Mouse (Mus musculus) liver, postnatal 0 days (tissue): ENCODE data around the gene Nfatc4. TPM values are rescaled to one million over a fixed set of nuclear protein-coding genes. Genes with fewer than 3 reads are reported as not detected.

Experiments
- ATAC-seq: fragments of 200-750 bp; cut with Nextera tagmentation; 2 replicates; pipeline ENCODE4 v1.8.0; 2017; ENCODE audit warnings: mild to moderate bottlenecking, moderate library complexity
- DNase-seq: peaks from one replicate; pipeline ENCODE4 v3.0.0-alpha.2; 2016
- H3K27ac ChIP-seq: fragments of 300-500 bp; sonication (generic); 2 replicates; pipeline ENCODE4 v1.5.1; 2014; ENCODE audit warnings: antibody characterized with exemption, moderate library complexity, mild to moderate bottlenecking, low read depth
- H3K27me3 ChIP-seq: fragments of 300-500 bp; sonication (generic); 2 replicates; pipeline ENCODE4 v1.6.1; 2014; ENCODE audit warnings: low read length, control low read depth, mixed read lengths; ENCODE audit not compliant: insufficient read depth
- H3K36me3 ChIP-seq: fragments of 300-500 bp; sonication (generic); replicated peaks from 2 replicates; pipeline ENCODE4 v1.6.1; 2014; ENCODE audit warnings: mild to moderate bottlenecking, control low read depth, low read length, moderate library complexity, mixed read lengths; ENCODE audit not compliant: insufficient read depth
- H3K4me1 ChIP-seq: fragments of 300-500 bp; sonication (generic); 2 replicates; pipeline ENCODE4 v1.6.1; 2014; ENCODE audit warnings: antibody characterized with exemption, mild to moderate bottlenecking, control low read depth; ENCODE audit not compliant: insufficient read depth
- H3K4me2 ChIP-seq: fragments of 300-500 bp; sonication (generic); 2 replicates; pipeline ENCODE4 v1.6.1; 2014; ENCODE audit warnings: low read depth, mild to moderate bottlenecking, low read length, moderate library complexity, mixed read lengths
- H3K4me3 ChIP-seq: fragments of 300-500 bp; sonication (generic); 2 replicates; pipeline ENCODE4 v1.5.1; 2014; ENCODE audit warnings: low read depth, low read length
- H3K9ac ChIP-seq: fragments of 300-500 bp; sonication (generic); replicated peaks from 2 replicates; pipeline ENCODE4 v1.6.1; 2014; ENCODE audit warnings: mild to moderate bottlenecking, moderate library complexity
- H3K9me3 ChIP-seq: fragments of 300-500 bp; sonication (generic); 2 replicates; pipeline ENCODE4 v1.6.1; 2016; ENCODE audit warnings: mild to moderate bottlenecking, control low read depth, low read length, mixed read lengths
- CTCF ChIP-seq: sonication (generic); IDR thresholded peaks from 2 replicates; pipeline ENCODE4 v1.5.1; 2016; ENCODE audit warnings: antibody characterized with exemption, low read depth
- EP300 ChIP-seq: IDR thresholded peaks from 2 replicates; pipeline ENCODE4 v1.6.1; 2016; ENCODE audit warnings: antibody characterized with exemption, low read depth, mild to moderate bottlenecking
- WGBS: fragments of 180-500 bp; shearing (Covaris S2); extraction: QIAGEN DNeasy Blood & Tissue Kit; methylation state at CpG from one replicate; pipeline ENCODE4 v1.1.7; 2014; ENCODE audit not compliant: insufficient replicate concordance; 5-methylcytosine and 5-hydroxymethylcytosine counted together
- polyA plus RNA-seq: library from polyadenylated mRNA; unstranded; fragments of >200 nt; fragmentation: Nextera tagmentation; extraction: Ambion mirVana; gene quantifications from 2 replicates; pipeline ENCODE4 v1.2.1, GENCODE M21; 2015

The Nfatc4 gene
- polyA plus RNA-seq, 1 experiment from 2014 or later, result 0.41 TPM

- H3K27me3 ChIP-seq, result no peaks in the 10 kb centered on the region
- H3K4me3 ChIP-seq, result peak overlapping the region; percentile 38
- H3K9ac ChIP-seq, result no peak overlapping the region
- TF ChIP-seq CTCF (no peak), EP300 (no peak)
- no peaks in the 10 kb centered on the region for H3K4me1 ChIP-seq
- no peaks in the 10 kb centered on the region for H3K36me3 ChIP-seq
- H3K9me3 ChIP-seq, result no peaks in the 10 kb centered on the region
- peak; percentile 42 for DNase-seq
- 34% methylated on average over 17 of the region's 17 CpGs for WGBS
- H3K4me2 ChIP-seq, result peak overlapping the region; percentile 67
- H3K27ac ChIP-seq, result no peak overlapping the region
- ATAC-seq, result peak; percentile 75
Measured at GRCm38 (mm10) chr14:55815310-55815751, 7.6 kb upstream of the Nfatc4 start.

- DNase-seq, result no peak
- H3K4me3 ChIP-seq, result no peak overlapping the region
- H3K4me1 ChIP-seq, result peaks cover 10% of the 10 kb centered on the region
- TF ChIP-seq EP300, result no peak
- TF ChIP-seq CTCF, result no peak
- no peak overlapping the region for H3K4me2 ChIP-seq
- no peak overlapping the region for H3K27ac ChIP-seq
- H3K27me3 ChIP-seq, result peaks cover 20% of the 10 kb centered on the region
- ATAC-seq, result no peak
- no peaks in the 10 kb centered on the region for H3K36me3 ChIP-seq
- H3K9ac ChIP-seq, result no peak overlapping the region
- WGBS, result 68% methylated on average over 7 of the region's 7 CpGs
- no peaks in the 10 kb centered on the region for H3K9me3 ChIP-seq
Measured at GRCm38 (mm10) chr14:55819845-55820405, 3.0 kb upstream of the Nfatc4 start.

- DNase-seq (no peak), ATAC-seq (no peak)
- Histone ChIP-seq H3K4me3 (no peak overlapping the region), H3K27ac (no peak overlapping the region), H3K36me3 (no peaks in the 10 kb centered on the region), H3K4me2 (no peak overlapping the region), H3K4me1 (peaks cover 15% of the 10 kb centered on the region), H3K9ac (no peak overlapping the region), H3K27me3 (peaks cover 26% of the 10 kb centered on the region), H3K9me3 (no peaks in the 10 kb centered on the region)
- WGBS, result 79% methylated on average over 9 of the region's 9 CpGs
- TF ChIP-seq CTCF, result no peak
- TF ChIP-seq EP300, result no peak
Measured at GRCm38 (mm10) chr14:55820576-55820975, 2.4 kb upstream of the Nfatc4 start.

DNA sequence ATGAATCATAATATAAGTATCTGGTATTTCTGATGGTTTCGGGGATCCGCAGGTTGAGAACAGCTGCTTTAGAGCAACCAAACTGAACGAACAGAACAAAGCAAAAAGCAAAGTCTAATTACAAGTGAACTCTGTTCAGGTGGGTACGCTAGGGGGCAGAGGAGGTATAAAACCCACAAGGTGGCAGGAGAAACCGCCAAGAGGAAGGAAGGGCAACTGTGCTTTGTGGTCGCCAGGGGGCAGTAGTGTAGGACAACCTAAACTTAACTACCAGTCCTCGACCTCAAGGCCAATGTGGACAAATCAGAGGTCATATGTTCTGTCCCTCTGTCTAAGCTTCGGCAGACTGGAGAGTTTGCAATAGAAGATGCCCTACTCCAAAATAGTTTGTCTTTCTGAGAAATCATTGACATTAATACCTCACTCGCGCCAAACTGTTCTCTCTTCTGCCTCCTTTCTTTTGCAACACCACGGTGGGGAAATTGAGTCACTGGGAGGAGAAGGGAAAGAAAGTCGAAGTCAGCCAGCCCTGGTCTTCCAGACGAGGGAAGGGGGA lies 431 bp upstream of the Nfatc4 start:
- H3K27ac ChIP-seq, result no peak overlapping the region
- peaks cover 15% of the 10 kb centered on the region for H3K4me1 ChIP-seq
- 4% methylated on average over 13 of the region's 13 CpGs for WGBS
- no peaks in the 10 kb centered on the region for H3K9me3 ChIP-seq
- peak overlapping the region; percentile 61; the same call in 1 of the 2 replicates for H3K4me3 ChIP-seq
- peak; percentile 83 for DNase-seq
- TF ChIP-seq CTCF (peak; percentile 98), EP300 (no peak)
- peaks cover 46% of the 10 kb centered on the region for H3K27me3 ChIP-seq
- H3K9ac ChIP-seq, result no peak overlapping the region
- peak; percentile 84 for ATAC-seq
- H3K36me3 ChIP-seq, result no peaks in the 10 kb centered on the region
- H3K4me2 ChIP-seq, result peak overlapping the region; percentile 95

DNA sequence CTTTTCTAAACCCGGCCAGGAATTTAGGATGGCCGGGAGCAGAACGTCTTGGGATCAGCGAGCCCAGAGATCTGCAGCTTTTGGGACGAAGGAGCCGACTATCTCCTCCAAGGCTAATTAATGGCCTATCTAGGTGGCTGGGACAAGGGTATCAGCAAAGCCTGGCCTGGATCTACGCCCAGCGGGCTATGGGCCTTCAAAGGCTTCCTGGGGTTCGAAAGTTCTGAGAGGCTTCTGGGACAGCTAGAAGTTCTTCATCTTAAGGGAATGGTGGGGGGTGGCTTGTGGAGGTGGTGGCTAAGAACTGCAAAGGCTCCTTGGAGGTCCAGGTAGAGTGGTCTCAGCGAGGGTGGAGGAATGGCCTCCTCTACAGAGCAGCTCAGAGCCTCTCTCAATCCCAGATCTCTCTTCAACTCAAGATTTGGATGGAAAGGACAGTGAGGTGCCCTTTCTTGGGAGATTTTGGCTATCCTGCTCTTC lies 1.1 kb downstream of the Nfatc4 start:
- WGBS, result 17% methylated on average over 10 of the region's 10 CpGs
- ATAC-seq (no peak), DNase-seq (no peak)
- no peaks in the 10 kb centered on the region for H3K36me3 ChIP-seq
- H3K27ac ChIP-seq, result peak overlapping the region; percentile 52; the same call in 1 of the 2 replicates
- peak overlapping the region; percentile 61 for H3K4me3 ChIP-seq
- H3K4me1 ChIP-seq, result peaks cover 15% of the 10 kb centered on the region
- peaks cover 52% of the 10 kb centered on the region for H3K27me3 ChIP-seq
- peak overlapping the region; percentile 69; the same call in 1 of the 2 replicates for H3K9ac ChIP-seq
- no peaks in the 10 kb centered on the region for H3K9me3 ChIP-seq
- peak overlapping the region; percentile 95 for H3K4me2 ChIP-seq
- TF ChIP-seq CTCF, result no peak
- no peak for TF ChIP-seq EP300

DNA sequence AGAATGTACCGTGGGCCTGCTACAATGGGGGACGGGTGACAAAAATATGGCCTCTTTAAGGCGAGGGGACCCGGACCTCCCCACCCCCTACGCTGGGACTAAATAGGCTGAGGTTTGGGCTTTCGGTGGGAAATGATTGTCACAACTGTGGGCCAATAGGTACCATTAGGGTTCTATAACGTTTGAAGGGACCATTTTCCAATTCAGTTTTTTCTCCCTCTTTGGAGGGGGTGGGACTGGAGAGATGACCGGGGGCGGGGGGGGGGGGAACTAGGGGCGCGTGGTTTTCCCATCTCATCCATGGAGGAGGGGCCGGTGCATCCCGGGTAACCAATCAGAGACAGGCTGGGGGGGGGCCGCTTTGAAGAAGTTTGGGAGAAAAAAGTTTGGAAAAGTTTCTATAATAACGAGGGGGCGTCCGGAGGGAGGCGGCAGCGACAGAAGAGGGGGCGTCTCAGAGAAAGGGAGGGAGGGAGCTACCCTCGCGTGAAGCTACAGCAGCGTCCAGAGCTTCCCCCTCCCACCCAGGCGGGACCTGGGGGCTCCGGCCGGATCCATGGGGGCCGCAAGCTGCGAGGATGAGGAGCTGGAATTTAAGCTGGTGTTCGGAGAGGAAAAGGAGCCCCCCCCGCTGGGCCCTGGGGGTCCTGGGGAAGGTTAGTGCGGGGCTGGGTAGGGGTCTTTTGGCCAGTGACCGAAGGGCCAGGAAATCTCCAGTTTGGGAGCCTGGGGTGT lies 1.7 kb downstream of the Nfatc4 start:
- H3K4me3 ChIP-seq, result peak overlapping the region; percentile 61
- TF ChIP-seq CTCF, result no peak
- H3K9ac ChIP-seq, result no peak overlapping the region; the same call in 1 of the 2 replicates
- no peaks in the 10 kb centered on the region for H3K9me3 ChIP-seq
- peaks cover 52% of the 10 kb centered on the region for H3K27me3 ChIP-seq
- no peak overlapping the region for H3K27ac ChIP-seq
- H3K4me2 ChIP-seq, result peak overlapping the region; percentile 95
- 7% methylated on average over 31 of the region's 32 CpGs for whole genome bisulfite sequencing
- no peaks in the 10 kb centered on the region for H3K36me3 ChIP-seq
- H3K4me1 ChIP-seq, result peaks cover 15% of the 10 kb centered on the region
- ATAC-seq (no peak), DNase-seq (no peak)
